Comparison of ENCODE assay signal across 8 mouse cellular contexts in genomic region chr17:14288015-14288616, GRCm38 (mm10). TPM values are rescaled to one million over a fixed set of nuclear protein-coding genes. Genes with fewer than 3 reads are reported as not detected.
DNase-seq lines count a peak whose midpoint lies in the region; ATAC-seq and TF ChIP-seq lines count a peak whose summit lies in the region.

No protein-coding gene starts in this region.

- H3K36me3 ChIP-seq in heart, postnatal 0 days (replicated peaks; ENCODE audit: control insufficient read depth, insufficient read depth, low read length), result no peaks in the 10 kb centered on the region

- H3K4me1 ChIP-seq in embryonic fibroblast, embryonic 13.5 days (ENCODE audit: control insufficient read depth, insufficient read depth, low read length), result peaks cover 3% of the 10 kb centered on the region; the same call in 1 of the 2 replicates
- H3K4me1 ChIP-seq in heart, postnatal 0 days (ENCODE audit: control insufficient read depth, insufficient read depth), result no peaks in the 10 kb centered on the region
- no peaks in the 10 kb centered on the region for H3K4me1 ChIP-seq in lung, adult 2 months (ENCODE audit: control insufficient read depth, insufficient read depth, low read length)

- no peak overlapping the region for H3K4me3 ChIP-seq in embryonic fibroblast, embryonic 13.5 days (ENCODE audit: insufficient read depth, low read length)
- no peak overlapping the region for H3K4me3 ChIP-seq in heart, postnatal 0 days (ENCODE audit: low read depth, low read length)
- H3K4me3 ChIP-seq in lung, adult 2 months (replicated peaks; ENCODE audit: extremely low read depth, low read depth, low read length), result no peak overlapping the region

- WGBS in heart, postnatal 0 days, result 19% methylated on average over 7 of the region's 7 CpGs
- WGBS in lung, adult 2 months, result 40% methylated on average over 7 of the region's 7 CpGs

- no peaks in the 10 kb centered on the region for H3K9me3 ChIP-seq in heart, postnatal 0 days (replicated peaks; ENCODE audit: control insufficient read depth, low read length)

- no peak overlapping the region for H3K9ac ChIP-seq in heart, postnatal 0 days (replicated peaks; ENCODE audit: low read depth, low read length)

- peak; percentile 84 for TF ChIP-seq CTCF in embryonic fibroblast, embryonic 13.5 days (IDR thresholded peaks at IDR 0.05; ENCODE audit: borderline replicate concordance, insufficient read depth, low read length)
- TF ChIP-seq CTCF in heart, postnatal 0 days (IDR thresholded peaks at IDR 0.05; ENCODE audit: low read depth), result peak; percentile 82
- TF ChIP-seq CTCF in lung, adult 2 months (IDR thresholded peaks at IDR 0.05; ENCODE audit: insufficient read depth, low read length), result peak; percentile 77

- H3K27ac ChIP-seq in embryonic fibroblast, embryonic 13.5 days (ENCODE audit: insufficient read depth, low read length), result no peak overlapping the region
- H3K27ac ChIP-seq in heart, postnatal 0 days (ENCODE audit: low read depth), result no peak overlapping the region

- TF ChIP-seq POLR2A in embryonic fibroblast, embryonic 13.5 days (IDR thresholded peaks at IDR 0.05; ENCODE audit: low read depth, low read length), result no peak
- no peak for TF ChIP-seq POLR2A in lung, adult 2 months (IDR thresholded peaks at IDR 0.05; ENCODE audit: borderline replicate concordance, extremely low read depth, low read depth, low read length)

- ATAC-seq in heart, postnatal 0 days (ENCODE audit: insufficient read depth, low read depth), result no peak

- TF ChIP-seq EP300 in heart, postnatal 0 days (IDR thresholded peaks at IDR 0.05; ENCODE audit: low read depth), result no peak

- no peak overlapping the region for H3K4me2 ChIP-seq in heart, postnatal 0 days (ENCODE audit: low read depth, low read length)

- H3K27me3 ChIP-seq in heart, postnatal 0 days (ENCODE audit: control insufficient read depth, insufficient read depth, low read length), result peaks cover 36% of the 10 kb centered on the region

- DNase-seq in B cell, adult 2 months, result peak; percentile 23 to 27
- DNase-seq in brain, adult 2 months (ENCODE audit: low read depth, low spot score), result peak; percentile 79
- DNase-seq in heart, postnatal 0 days (ENCODE audit: low spot score), result peak; percentile 44
- DNase-seq in kidney, postnatal 36 days, result peak; percentile 73 to 92
- peak; percentile 80 for DNase-seq in lung, adult 2 months
- peak; percentile 84 for DNase-seq in ovary, postnatal 36 days (ENCODE audit: low spot score)
- peak; percentile 60 for DNase-seq in thymus, postnatal 25 days

RNA-seq across cellular contexts. Expression of gene Smoc2, which starts 8.8 kb away (rescaled TPM):
- 75.3 and 88.4 TPM in 2 replicates for polyA plus RNA-seq in embryonic fibroblast, embryonic 13.5 days (2011; ENCODE audit: insufficient read length, low read depth, missing spikeins)
- 22.7 and 24.7 TPM in 2 replicates for total RNA-seq in heart, postnatal 0 days (2014; rRNA removed; ENCODE audit: low replicate concordance)
- polyA plus RNA-seq in heart, postnatal 0 days (2015; fragmentation: Nextera tagmentation; extraction: Ambion mirVana), result 22.0 and 28.6 TPM in 2 replicates
- 21.9 and 24.1 TPM in 2 replicates for polyA plus RNA-seq in lung, adult 2 months (2012; rRNA removed)

Comparison
In these comparisons a context has a peak if more than half of its experiments do, and no peak if none do; other contexts are left out.
1. DNase-seq: peak in every context shown above with its lines; median percentile 84 in ovary, postnatal 36 days; 82 in kidney, postnatal 36 days; 80 in lung, adult 2 months; 79 in brain, adult 2 months; 60 in thymus, postnatal 25 days; 44 in heart, postnatal 0 days; 25 in B cell, adult 2 months.